Mouse (Mus musculus) stomach, embryonic 16.5 days (tissue): Measurements from ENCODE around the gene Pign. TPM values are rescaled to one million over a fixed set of nuclear protein-coding genes. Genes with fewer than 3 reads are reported as not detected.

Experiments used
- ATAC-seq: fragments of 200-750 bp; cut with Nextera tagmentation; 2 replicates; pipeline ENCODE4 v1.8.0; 2017; ENCODE audit warnings: moderate number of reproducible peaks, moderate TSS enrichment; ENCODE audit not compliant: insufficient read depth, low FRiP score
- H3K27ac ChIP-seq: fragments of 300-500 bp; sonication (generic); 2 replicates; pipeline ENCODE4 v1.5.1; 2014; ENCODE audit warnings: low read length
- H3K27me3 ChIP-seq: fragments of 300-500 bp; sonication (generic); 2 replicates; pipeline ENCODE4 v1.6.1; 2014; ENCODE audit warnings: low read length, control low read depth, mixed read lengths; ENCODE audit not compliant: control insufficient read depth, insufficient read depth
- H3K36me3 ChIP-seq: fragments of 300-500 bp; sonication (generic); 2 replicates; pipeline ENCODE4 v1.6.1; 2014; ENCODE audit warnings: low read length; ENCODE audit not compliant: control insufficient read depth, insufficient read depth
- H3K4me1 ChIP-seq: fragments of 300-500 bp; sonication (generic); 2 replicates; pipeline ENCODE4 v1.6.1; 2014; ENCODE audit warnings: low read length, control low read depth, mixed read lengths; ENCODE audit not compliant: control insufficient read depth, insufficient read depth
- H3K4me2 ChIP-seq: fragments of 300-500 bp; sonication (generic); 2 replicates; pipeline ENCODE4 v1.6.1; 2014; ENCODE audit warnings: low read depth, low read length, mixed read lengths
- H3K4me3 ChIP-seq: fragments of 300-500 bp; sonication (generic); replicated peaks from 2 replicates; pipeline ENCODE4 v1.5.1; 2014; ENCODE audit warnings: mild to moderate bottlenecking, low read length
- H3K9ac ChIP-seq: fragments of 300-500 bp; sonication (generic); 2 replicates; pipeline ENCODE4 v1.6.1; 2014; ENCODE audit warnings: low read length
- H3K9me3 ChIP-seq: fragments of 300-500 bp; sonication (generic); replicated peaks from 2 replicates; pipeline ENCODE4 v1.6.1; 2016; ENCODE audit warnings: low read length, control low read depth; ENCODE audit not compliant: control insufficient read depth
- WGBS: fragments of 180-500 bp; shearing (Covaris S2); extraction: QIAGEN DNeasy Blood & Tissue Kit; methylation state at CpG from one replicate; pipeline ENCODE4 v1.1.7; 2014; 5-methylcytosine and 5-hydroxymethylcytosine counted together
- polyA plus RNA-seq: library from polyadenylated mRNA; unstranded; fragments of >200 nt; fragmentation: Nextera tagmentation; extraction: Ambion mirVana; gene quantifications from 2 replicates; pipeline ENCODE4 v1.2.1, GENCODE M21; 2015

Gene Pign
- 13.4 and 14.1 TPM in 2 replicates for polyA plus RNA-seq

- peak within 1 kb of the TSS; percentile 93 for H3K9ac ChIP-seq
- ATAC-seq: peak; percentile 99
- H3K27me3 ChIP-seq: no peaks in the 10 kb centered on the region
- under 1% methylated on average over 41 of the region's 41 CpGs for WGBS
- no peaks in the 10 kb centered on the region for H3K9me3 ChIP-seq
- H3K4me3 ChIP-seq: peak within 1 kb of the TSS; percentile 98
- peak within 1 kb of the TSS; percentile 82 for H3K27ac ChIP-seq
- no peaks in the 10 kb centered on the region for H3K36me3 ChIP-seq
- peak within 1 kb of the TSS; percentile 86 for H3K4me2 ChIP-seq
- H3K4me1 ChIP-seq: peaks cover 3% of the 10 kb centered on the region; the same call in 1 of the 2 replicates
Measured at GRCm38 (mm10) chr1:105663171-105663961, at the start of gene Pign, which contains the start of gene Relch. TSS of gene Pign (minus strand) at chr1:105663677. TSS of gene Relch (plus strand) at chr1:105663861.

- ATAC-seq: no peak
Measured at GRCm38 (mm10) chr1:105712822-105713221, 49.3 kb upstream of the Pign start.

GRCm38 (mm10) chr1:105711227-105711626 is 47.8 kb upstream of the Pign start:
- Histone ChIP-seq H3K4me3 (no peak overlapping the region), H3K9ac (no peak overlapping the region), H3K36me3 (peaks cover 4% of the 10 kb centered on the region; the same call in 1 of the 2 replicates), H3K27ac (no peak overlapping the region), H3K27me3 (no peaks in the 10 kb centered on the region), H3K9me3 (no peaks in the 10 kb centered on the region), H3K4me1 (no peaks in the 10 kb centered on the region), H3K4me2 (no peak overlapping the region)
- WGBS: 31% methylated on average over 1 of the region's 1 CpGs
- ATAC-seq: no peak

More at GRCm38 (mm10) chr1:105712822-105713221, 49.3 kb upstream of the Pign start:
- Histone ChIP-seq H3K4me2 (no peak overlapping the region), H3K9ac (no peak overlapping the region), H3K36me3 (no peaks in the 10 kb centered on the region), H3K4me3 (no peak overlapping the region), H3K9me3 (no peaks in the 10 kb centered on the region), H3K27ac (no peak overlapping the region), H3K27me3 (no peaks in the 10 kb centered on the region), H3K4me1 (no peaks in the 10 kb centered on the region)
- WGBS: 88% methylated on average over 2 of the region's 2 CpGs

GRCm38 (mm10) chr1:105709415-105709814 is 45.9 kb upstream of the Pign start:
- Histone ChIP-seq H3K9me3 (no peaks in the 10 kb centered on the region), H3K27me3 (no peaks in the 10 kb centered on the region), H3K27ac (no peak overlapping the region), H3K4me3 (no peak overlapping the region), H3K9ac (no peak overlapping the region), H3K36me3 (peaks cover 4% of the 10 kb centered on the region; the same call in 1 of the 2 replicates), H3K4me2 (no peak overlapping the region), H3K4me1 (no peaks in the 10 kb centered on the region)
- 70% methylated on average over 2 of the region's 2 CpGs for whole genome bisulfite sequencing
- ATAC-seq: no peak

GRCm38 (mm10) chr1:105700984-105701530 is 37.6 kb upstream of the Pign start:
- ATAC-seq: no peak
- Histone ChIP-seq H3K4me1 (no peaks in the 10 kb centered on the region), H3K27me3 (no peaks in the 10 kb centered on the region), H3K9ac (no peak overlapping the region), H3K4me2 (no peak overlapping the region), H3K27ac (no peak overlapping the region), H3K9me3 (no peaks in the 10 kb centered on the region), H3K4me3 (no peak overlapping the region), H3K36me3 (no peaks in the 10 kb centered on the region)
- 81% methylated on average over 4 of the region's 4 CpGs for WGBS

GRCm38 (mm10) chr1:105695581-105695980 is 32.1 kb upstream of the Pign start:
- H3K9ac ChIP-seq: no peak overlapping the region
- 82% methylated on average over 2 of the region's 2 CpGs for WGBS
- no peak overlapping the region for H3K4me3 ChIP-seq
- H3K27me3 ChIP-seq: no peaks in the 10 kb centered on the region
- H3K27ac ChIP-seq: no peak overlapping the region
- H3K4me2 ChIP-seq: no peak overlapping the region
- no peaks in the 10 kb centered on the region for H3K36me3 ChIP-seq
- no peak for ATAC-seq
- H3K9me3 ChIP-seq: no peaks in the 10 kb centered on the region
- H3K4me1 ChIP-seq: no peaks in the 10 kb centered on the region

GRCm38 (mm10) chr1:105685501-105685900 is 22.0 kb upstream of the Pign start:
- WGBS: 83% methylated on average over 3 of the region's 3 CpGs

GRCm38 (mm10) chr1:105680587-105680986 is 17.1 kb upstream of the Pign start:
- Histone ChIP-seq H3K4me2 (no peak overlapping the region), H3K9ac (no peak overlapping the region), H3K4me1 (no peaks in the 10 kb centered on the region), H3K4me3 (no peak overlapping the region), H3K36me3 (no peaks in the 10 kb centered on the region), H3K27me3 (no peaks in the 10 kb centered on the region), H3K9me3 (no peaks in the 10 kb centered on the region), H3K27ac (no peak overlapping the region)
- ATAC-seq: no peak
- 82% methylated on average over 1 of the region's 1 CpGs for WGBS

More at GRCm38 (mm10) chr1:105685501-105685900, 22.0 kb upstream of the Pign start:
- no peak for ATAC-seq
- no peak overlapping the region for H3K4me2 ChIP-seq
- no peak overlapping the region for H3K27ac ChIP-seq
- H3K9me3 ChIP-seq: no peaks in the 10 kb centered on the region
- no peak overlapping the region for H3K9ac ChIP-seq
- H3K27me3 ChIP-seq: no peaks in the 10 kb centered on the region
- H3K36me3 ChIP-seq: no peaks in the 10 kb centered on the region
- no peaks in the 10 kb centered on the region for H3K4me1 ChIP-seq
- no peak overlapping the region for H3K4me3 ChIP-seq

GRCm38 (mm10) chr1:105674763-105675162 is 11.3 kb upstream of the Pign start:
- H3K27me3 ChIP-seq: no peaks in the 10 kb centered on the region
- H3K36me3 ChIP-seq: no peaks in the 10 kb centered on the region
- no peak for ATAC-seq
- H3K9me3 ChIP-seq: no peaks in the 10 kb centered on the region
- no peak overlapping the region for H3K9ac ChIP-seq
- H3K4me3 ChIP-seq: no peak overlapping the region
- no peaks in the 10 kb centered on the region for H3K4me1 ChIP-seq
- no peak overlapping the region for H3K27ac ChIP-seq
- H3K4me2 ChIP-seq: no peak overlapping the region
- 96% methylated on average over 2 of the region's 2 CpGs for WGBS
